Mouse (Mus musculus) spleen, postnatal 36 days (tissue): ENCODE measurements around the gene Atf7ip2.
"Not testable (repeated sequence)": the region's sequence is repeated elsewhere in the genome, so short reads cannot be mapped to it uniquely, and the experiment has no call there.

Experiments
- DNase-seq, 2 experiments: peaks; one replicate each; pipeline ENCODE4 v3.0.0; 2022; ENCODE audit warnings: low spot score in 2 of 2, mixed read lengths in 1 of 2

The Atf7ip2 gene

GRCm38 (mm10) chr16:10192679-10193506, at the start of gene Atf7ip2:
TSS of gene Atf7ip2 (plus strand) at chr16:10192712.
- peak; percentile 13 to 25 for DNase-seq

- no peak for DNase-seq
These were observed 49.3 kb upstream of the Atf7ip2 start for GRCm38 (mm10) chr16:10143166-10143565.

- no peak for DNase-seq
These were observed 45.1 kb upstream of the Atf7ip2 start for GRCm38 (mm10) chr16:10147401-10147800.

GRCm38 (mm10) chr16:10169123-10169905, 23.2 kb upstream of the Atf7ip2 start:
- DNase-seq: no peak

- DNase-seq: no peak
These were observed 22.5 kb upstream of the Atf7ip2 start, which contains the start of gene Rpl39l for GRCm38 (mm10) chr16:10170005-10170404. TSS of gene Rpl39l (plus strand) at chr16:10170226.

- DNase-seq: no peak
These were observed 21.2 kb upstream of the Atf7ip2 start for GRCm38 (mm10) chr16:10171276-10171675.

- no peak for DNase-seq
These were observed 20.2 kb upstream of the Atf7ip2 start for GRCm38 (mm10) chr16:10172179-10172820.

- not testable (repeated sequence) for DNase-seq
These were observed 5.1 kb upstream of the Atf7ip2 start for GRCm38 (mm10) chr16:10187461-10187860.

GRCm38 (mm10) chr16:10208777-10209176, 16.3 kb downstream of the Atf7ip2 start:
- no peak for DNase-seq

- DNase-seq: not testable (repeated sequence)
These were observed 23.9 kb downstream of the Atf7ip2 start for GRCm38 (mm10) chr16:10216366-10216765.

- not testable (repeated sequence) for DNase-seq
These were observed 24.5 kb downstream of the Atf7ip2 start for GRCm38 (mm10) chr16:10217020-10217419.

- DNase-seq: no peak
These were observed 34.8 kb downstream of the Atf7ip2 start for GRCm38 (mm10) chr16:10227361-10227760.

- DNase-seq: no peak
These were observed 44.1 kb downstream of the Atf7ip2 start for GRCm38 (mm10) chr16:10236601-10237000.

GRCm38 (mm10) chr16:10253993-10254392, 61.5 kb downstream of the Atf7ip2 start:
- DNase-seq: no peak

- peak in 1 of 2 experiments; percentile 27 for DNase-seq
These were observed 79.7 kb downstream of the Atf7ip2 start for GRCm38 (mm10) chr16:10272256-10272655.

- DNase-seq: no peak
These were observed 82.0 kb downstream of the Atf7ip2 start for GRCm38 (mm10) chr16:10274465-10274864.

- not testable (repeated sequence) for DNase-seq
These were observed 84.3 kb downstream of the Atf7ip2 start for GRCm38 (mm10) chr16:10276778-10277177.

- DNase-seq: peak; percentile 35 to 53
These were observed 87.9 kb downstream of the Atf7ip2 start for GRCm38 (mm10) chr16:10280286-10280951.

- DNase-seq: no peak
These were observed 89.4 kb downstream of the Atf7ip2 start for GRCm38 (mm10) chr16:10281890-10282289.

GRCm38 (mm10) chr16:10286513-10287268, 94.2 kb downstream of the Atf7ip2 start:
- DNase-seq: no peak

GRCm38 (mm10) chr16:10288115-10288514, 95.6 kb downstream of the Atf7ip2 start:
- DNase-seq: no peak
